Mouse (Mus musculus) frontal cortex, adult 2 months (tissue): ENCODE results near the gene Mvd. TPM values are rescaled to one million over a fixed set of nuclear protein-coding genes. Genes with fewer than 3 reads are reported as not detected.

Experiments
- DNase-seq, 2 experiments: peaks; one replicate each; pipeline ENCODE4 v3.0.0; 2022; ENCODE audit warnings: low spot score in 1 of 2; ENCODE audit errors: extremely low spot score in 1 of 2
- polyA plus RNA-seq: library from polyadenylated mRNA; depleted of rRNA; stranded (reverse); fragments of >200 nt; gene quantifications from 2 replicates; pipeline ENCODE4 v1.2.3, GENCODE M21; 2012; rRNA removed

Mvd gene
- polyA plus RNA-seq, result 31.2 and 35.9 TPM in 2 replicates

DNA sequence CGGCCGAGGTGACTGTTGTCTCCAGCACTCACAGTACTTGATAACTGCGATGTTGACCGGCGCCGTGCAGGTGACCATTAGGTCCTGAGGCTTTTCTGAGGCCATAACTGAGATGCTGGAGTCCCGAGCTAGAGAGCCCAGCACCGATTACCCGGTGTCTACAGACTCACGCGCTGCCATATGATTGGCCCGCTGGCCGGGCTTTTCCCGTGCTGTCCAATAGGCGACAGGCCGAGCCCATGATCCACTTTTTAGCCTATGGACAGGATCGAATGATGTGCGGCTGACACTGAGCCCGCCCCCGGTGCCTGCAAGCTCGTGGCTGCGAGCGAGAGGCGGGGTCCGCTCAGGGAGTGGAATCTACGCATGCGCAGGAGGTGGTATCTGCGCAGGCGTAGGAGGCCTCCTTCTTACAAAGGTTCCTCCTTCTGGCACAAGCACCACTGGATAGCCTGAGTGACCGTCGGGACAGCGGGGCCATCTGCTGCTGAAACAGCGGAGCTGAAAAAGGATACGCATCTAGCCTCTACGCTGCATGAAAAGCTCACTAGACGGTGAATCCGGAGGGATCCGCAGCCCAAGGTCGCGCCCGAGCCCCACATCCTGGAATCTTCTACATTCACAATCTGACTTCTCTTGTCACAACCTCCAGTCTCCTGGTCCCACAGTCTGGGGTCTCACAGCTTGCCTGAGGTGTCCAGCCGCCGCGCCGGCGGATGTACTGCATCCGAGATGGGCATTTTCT lies at the start of gene Mvd:
TSS of gene Mvd (minus strand) at position 161 of the 745 bp plus-strand sequence.
- DNase-seq, result peak; percentile 99

DNA sequence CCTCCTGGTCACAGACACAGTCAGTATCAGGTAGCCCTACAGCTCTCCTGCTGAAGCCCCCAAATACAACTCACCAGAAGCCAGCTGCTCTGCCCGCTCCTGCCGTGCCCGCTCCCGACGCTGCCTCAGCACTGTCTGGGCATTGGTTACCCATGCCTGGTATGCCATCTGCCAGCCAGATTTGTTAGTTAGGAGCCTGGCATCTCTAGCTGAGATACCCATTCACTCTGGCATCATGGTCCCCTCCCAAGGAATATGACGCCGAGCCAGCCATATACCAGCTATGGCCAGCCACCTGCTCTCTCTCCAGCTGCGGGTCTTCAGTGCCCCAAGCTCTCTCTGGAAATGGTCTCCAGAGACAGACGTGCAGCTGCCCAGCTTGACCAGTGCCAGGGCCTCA lies 45.2 kb upstream of the Mvd start:
- DNase-seq, result no peak

DNA sequence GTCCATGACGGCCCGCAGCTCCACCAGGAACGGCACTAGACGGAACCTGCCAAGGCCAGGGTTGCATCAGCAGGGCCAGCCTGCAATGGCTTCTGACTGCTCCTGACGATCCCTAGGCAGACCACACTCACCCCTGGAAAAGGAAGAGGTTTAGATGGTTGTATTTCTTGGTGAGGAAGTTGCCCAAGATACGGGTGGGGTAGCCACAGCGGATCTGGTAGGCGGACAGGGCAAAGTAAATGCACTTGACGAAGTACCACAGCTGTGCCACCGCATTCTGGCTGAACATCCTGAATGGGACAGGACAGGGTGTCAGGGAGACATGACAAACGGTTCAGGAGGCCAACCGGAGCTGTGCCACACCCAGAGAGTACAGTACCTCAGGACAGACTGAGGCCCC lies 41.6 kb upstream of the Mvd start:
- DNase-seq, result no peak

DNA sequence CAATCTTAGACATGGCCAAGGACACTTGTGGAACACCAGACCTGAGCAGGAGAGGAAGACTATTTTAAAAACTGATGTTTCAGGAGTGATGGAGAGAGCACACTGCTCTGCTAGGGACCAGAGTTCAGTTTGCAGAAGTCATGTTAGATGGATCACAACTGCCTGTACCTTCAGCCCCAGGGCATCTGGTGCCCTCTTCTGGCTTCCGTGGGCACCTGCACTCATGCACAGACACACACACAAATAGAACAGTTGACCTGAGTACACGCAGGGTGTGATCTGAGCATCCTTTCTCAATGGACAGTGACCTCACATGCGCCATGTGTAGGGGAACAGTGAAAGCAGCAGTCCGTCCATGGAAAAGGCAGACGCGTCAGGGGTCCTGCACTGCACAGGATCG lies 40.7 kb upstream of the Mvd start:
- no peak for DNase-seq

DNA sequence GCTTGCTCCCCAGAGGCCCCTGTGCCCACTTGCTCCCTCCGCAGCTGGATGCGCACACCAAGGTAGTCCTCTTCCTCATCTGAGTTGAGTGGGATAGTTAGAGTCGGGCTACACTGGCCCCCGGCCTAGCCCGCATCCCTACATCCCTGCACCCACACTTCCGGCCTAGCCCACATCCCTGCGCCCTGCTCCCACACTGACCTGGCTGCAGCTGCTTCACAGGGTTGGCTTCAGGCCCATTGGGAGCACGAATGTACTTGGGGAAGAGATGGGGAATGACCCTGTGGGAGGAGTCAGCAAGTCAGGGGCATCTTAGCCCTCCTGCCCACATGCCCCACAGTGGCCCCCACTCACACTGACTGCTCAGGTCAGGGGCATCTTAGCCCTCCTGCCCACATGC lies 39.2 kb upstream of the Mvd start:
- DNase-seq, result no peak

DNA sequence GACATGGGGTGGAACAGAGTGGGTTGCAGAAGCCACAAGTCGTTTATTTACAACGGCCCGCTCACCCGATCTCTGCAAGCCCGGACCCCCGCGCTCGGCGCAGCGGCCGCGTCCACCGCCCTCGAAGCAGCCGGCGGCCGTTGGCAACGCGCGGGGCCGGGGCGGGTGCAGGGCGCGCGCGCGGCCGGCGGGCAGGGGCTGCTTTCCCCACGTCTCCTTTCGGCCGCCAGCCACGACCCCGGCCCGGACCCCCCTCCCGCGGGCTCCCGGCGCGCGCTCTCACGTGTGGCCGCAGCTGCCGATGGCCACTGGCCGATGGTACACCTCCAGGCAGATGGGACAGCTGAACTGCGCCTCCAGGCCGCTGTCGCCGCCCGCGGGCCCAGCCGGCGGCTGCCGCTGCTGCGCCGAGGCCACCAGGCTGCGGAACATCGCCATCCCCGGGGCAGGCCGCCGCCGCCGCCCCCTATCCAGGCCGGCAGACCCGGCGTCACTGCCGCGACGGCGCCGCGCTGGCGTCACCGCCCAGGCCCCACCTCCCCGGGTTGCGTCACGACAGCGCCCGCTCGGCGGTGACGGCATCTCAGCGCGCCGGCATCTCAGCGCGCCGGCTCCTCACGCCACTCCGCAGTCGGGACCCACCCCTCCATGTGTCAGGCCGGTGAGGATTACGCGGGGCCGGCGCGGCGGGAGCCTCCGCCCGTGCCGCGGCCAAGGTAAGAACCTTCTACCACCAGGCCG lies 32.5 kb upstream of the Mvd start, which contains the start of the genes Rnf166 and Ctu2:
TSS of gene Rnf166 (minus strand) at position 485 of the 741 bp plus-strand sequence.
TSS of gene Ctu2 (plus strand) at position 564 of the 741 bp plus-strand sequence.
- peak; percentile 64 to 93 for DNase-seq

DNA sequence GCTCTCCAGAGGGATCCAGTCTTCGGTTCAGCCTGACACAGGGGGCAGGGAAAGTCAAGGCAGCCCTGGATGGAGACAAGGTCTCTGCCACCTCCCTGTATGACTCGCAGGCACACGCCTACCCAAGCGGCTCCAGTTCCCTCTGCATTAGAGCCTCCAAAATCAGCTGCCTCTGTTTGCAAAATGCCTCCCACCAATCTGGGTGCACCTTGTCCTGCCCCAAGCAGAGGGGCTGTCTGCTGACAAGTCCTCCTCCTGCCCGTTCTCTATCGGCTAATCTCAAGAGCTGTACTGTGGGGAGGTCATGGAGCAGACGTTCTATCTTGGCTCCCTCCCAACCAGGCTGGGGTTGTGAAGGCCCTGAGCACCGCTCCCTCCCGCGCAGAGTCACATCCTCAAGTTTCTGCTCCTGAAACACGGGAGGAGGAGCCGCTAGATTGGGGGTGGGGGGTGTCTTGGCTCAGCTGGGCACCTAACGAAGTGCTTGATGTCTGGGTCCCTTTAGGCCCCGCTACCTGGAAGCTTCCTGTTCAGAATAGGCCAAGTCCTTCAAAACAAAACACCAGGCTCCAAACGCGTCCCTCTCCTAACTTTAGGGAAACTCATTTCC lies 31.8 kb upstream of the Mvd start:
- DNase-seq, result peak in 1 of 2 experiments; percentile 56

DNA sequence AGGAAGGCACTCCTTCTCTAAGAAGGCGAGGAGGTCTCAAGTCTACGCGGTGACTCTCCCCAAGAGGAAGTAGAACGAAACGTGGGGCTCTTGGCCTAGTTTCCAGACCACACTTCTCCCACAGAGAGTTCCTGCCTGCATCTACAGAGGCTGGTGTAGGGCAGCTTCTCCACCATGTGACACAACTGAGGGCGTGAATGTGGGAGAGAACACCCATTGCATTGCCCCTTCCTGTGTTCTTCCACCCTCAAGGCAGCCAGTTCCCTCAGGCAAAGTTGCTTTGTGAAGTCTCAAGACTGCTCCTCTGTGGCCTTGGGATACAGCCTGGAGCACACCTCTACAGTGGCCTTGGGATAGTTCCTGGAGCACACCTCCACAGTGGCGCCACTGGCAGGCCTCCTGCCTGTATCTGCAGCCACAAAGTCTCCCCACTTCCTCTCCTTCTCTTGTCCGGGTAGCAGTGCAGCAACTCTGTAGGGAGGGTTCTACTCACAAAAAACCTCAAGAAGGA lies 30.7 kb upstream of the Mvd start:
- no peak for DNase-seq

DNA sequence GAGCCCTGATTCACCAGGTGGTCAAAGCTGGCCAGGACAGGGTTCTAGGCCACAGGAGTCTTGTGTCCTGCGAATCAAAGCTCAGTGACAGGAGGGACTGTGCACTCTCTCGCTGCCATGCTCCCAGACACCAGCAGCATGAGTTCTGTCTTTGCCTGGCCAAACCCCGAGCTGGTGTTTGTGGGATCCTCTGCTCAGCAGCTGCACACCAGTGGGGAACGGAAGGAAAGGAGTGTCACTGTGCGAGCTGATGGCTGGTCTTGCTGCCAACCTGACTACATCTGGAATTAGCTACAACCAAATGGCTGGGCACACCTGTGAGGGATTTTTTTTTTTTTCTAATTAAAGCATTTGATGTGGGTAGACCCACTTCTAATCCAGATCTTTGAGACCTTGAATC lies 27.5 kb upstream of the Mvd start:
- DNase-seq, result no peak

DNA sequence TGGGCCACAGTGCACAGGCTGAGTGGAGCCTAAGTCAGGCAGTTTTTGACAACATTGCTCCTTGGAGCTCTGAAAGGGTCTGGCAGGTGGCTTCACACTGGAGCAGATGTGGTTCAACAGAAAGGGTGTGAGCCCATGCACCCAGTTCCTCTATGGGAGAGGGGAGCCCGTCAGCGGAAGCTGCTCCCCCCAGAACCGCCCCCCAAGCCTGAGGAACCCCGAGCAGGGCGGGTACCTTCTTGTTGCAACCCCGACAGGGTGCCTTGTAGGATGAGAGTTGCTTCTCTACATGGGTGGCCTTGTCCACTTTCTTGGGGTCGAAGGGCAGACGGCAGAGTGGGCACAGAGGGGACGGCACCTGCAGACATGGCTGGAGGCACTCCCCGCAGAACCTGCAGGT lies 26.7 kb upstream of the Mvd start:
- no peak for DNase-seq

DNA sequence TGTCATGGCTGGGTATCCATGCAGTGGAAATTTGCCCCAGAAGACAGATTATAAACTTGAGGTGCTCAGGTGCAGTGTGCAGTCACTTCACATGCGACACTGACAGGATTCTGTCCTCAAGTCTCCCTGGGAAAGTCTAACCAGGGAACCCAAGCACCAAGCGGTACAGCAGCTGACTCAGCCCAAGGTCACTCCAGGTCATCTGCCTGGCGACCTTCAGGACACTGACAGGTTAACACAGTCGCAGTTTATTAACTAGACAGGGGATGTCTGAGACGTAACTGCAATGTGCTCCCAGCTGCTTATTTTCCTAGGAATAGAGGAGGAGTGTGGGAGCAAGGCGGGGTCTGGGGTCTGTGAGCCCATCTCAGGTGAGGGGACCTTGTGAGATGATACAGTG lies 26.2 kb upstream of the Mvd start:
- no peak for DNase-seq

DNA sequence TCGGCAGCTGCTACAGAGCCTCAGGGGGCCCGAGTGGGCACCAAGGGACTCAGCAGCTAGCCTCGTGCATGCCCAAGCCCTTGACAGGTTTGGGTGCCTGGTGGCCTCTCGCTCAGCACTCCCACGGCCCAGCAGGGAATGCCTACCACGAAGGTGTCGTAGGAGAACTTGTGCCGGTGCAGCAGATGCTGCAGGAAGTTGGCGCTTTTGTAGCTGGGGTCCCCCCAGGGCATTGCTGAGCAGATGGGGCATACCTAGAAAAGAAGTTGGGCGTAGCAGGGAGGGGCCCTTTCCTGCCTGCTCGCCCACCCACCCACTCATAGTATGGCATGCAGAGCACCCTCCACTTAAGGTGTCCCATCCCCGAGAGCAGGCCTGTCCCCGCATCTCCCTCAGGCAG lies 24.6 kb upstream of the Mvd start:
- no peak for DNase-seq

DNA sequence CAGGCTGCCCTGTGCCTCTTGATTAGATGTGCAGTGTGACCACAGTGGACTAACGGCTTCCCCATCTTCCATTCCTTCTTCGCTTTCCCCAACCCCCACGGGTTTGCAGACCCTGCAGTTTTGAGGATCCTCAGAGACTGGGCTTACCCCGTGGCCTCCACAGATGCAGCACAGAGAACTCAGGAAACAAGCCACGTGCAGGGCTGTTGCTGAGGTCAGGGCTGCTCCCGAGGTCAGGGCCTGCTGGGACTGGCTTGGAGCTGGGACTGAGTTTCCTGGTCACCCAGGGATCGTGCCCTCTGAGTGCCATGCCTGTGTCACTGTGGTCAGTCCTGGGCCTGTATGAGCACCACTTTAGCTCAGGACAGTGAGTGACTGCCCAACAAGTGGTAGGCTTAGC lies 21.8 kb upstream of the Mvd start:
- no peak for DNase-seq

DNA sequence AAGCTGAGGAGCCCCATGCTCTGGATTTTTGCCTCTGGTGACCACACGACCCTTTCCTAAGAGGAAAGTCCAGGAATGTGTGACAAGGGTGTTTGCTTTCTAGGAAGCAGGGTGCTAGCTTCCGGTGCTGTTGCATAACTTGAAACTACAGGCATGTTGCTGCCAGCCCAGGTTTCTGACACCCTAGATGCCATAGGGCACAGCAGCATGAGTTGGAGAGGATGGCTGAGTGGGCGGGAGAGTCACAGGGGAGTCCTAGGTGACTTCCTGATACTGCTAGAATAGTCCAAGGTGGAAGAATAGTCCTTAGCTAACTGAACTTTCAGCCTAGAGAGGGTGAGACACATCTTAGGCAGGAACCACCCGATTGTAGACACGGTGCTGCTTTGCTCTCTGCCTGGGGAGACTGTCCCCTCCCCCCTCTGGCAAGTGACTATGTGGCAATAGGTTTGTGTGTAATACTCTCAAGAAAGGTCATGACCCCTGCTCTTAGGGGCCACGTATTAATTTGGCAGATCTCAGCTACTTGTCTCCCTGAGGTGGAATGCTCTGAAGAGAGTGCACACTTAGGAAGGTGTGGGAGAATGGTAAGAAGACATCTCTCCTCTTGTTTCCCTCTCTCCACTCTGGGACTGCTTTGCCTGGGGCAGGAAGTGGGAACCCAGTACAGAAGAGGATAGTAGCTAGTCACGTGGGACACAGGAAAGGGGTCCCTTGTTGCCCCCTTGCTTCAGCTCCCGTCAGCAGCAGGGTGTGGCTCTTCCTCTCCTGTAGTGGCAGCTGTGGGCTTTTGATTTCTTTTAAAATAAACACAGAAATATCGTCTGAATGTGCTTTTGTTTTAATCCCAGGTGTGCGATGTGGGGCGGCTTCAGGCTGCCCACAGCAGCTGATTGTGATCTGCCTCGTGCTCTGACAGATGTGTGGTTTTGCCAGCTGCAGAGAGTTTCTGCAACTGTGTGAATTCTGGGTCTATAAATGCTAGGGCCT lies 20.7 kb upstream of the Mvd start:
- DNase-seq, result no peak

DNA sequence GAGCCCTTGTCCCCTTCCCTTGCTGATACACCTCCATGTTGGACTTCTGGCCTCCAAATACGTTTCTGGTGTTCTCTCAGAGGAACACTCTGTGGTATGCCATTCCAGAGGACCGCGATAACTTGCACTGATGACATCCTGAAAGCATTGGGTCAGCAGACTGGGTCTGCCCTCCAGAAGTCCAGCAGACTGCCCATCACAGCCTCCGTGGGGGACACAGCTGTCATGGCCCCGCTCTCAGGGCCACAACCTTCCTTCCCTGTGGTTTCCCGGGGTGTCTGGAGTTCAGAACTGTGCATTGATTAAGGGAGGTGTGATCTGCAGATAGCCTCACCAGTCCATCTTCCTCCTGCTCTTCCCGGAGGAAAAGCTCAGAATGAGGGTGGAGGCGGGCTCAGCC lies 19.3 kb upstream of the Mvd start:
- no peak for DNase-seq

DNA sequence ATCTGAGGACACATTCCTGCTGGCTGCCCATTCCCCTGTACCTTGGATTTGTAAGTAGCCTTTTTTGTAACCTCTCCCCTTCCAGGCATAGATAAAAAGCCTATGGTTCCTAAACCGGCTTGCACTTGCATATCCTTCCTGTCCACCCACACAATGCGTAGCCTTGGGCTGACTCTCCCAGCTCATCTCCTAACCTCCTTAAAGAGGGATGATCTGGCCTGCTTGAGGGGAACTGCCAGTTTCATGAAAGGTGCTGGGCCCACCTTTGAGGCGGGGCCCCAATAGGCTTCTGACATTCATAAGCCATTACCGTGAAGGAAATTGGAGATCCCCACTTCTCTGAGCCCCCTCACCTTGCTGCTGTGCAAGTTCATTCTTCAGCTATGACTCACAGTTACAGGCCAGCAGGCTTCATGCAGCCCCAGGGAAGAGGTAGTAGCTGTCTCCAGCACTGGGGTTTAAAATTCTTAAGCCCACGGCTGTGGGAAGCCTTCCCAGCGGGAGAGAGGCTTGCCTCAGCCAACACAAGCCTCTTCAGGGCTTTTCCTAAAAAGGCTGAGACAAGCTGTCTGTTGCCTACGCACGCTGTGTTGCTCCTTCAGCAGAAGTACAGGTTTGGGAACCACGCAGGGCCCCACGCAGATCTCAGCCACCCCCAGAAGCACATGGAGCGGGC lies 18.4 kb upstream of the Mvd start:
- DNase-seq, result peak; percentile 80 to 86

DNA sequence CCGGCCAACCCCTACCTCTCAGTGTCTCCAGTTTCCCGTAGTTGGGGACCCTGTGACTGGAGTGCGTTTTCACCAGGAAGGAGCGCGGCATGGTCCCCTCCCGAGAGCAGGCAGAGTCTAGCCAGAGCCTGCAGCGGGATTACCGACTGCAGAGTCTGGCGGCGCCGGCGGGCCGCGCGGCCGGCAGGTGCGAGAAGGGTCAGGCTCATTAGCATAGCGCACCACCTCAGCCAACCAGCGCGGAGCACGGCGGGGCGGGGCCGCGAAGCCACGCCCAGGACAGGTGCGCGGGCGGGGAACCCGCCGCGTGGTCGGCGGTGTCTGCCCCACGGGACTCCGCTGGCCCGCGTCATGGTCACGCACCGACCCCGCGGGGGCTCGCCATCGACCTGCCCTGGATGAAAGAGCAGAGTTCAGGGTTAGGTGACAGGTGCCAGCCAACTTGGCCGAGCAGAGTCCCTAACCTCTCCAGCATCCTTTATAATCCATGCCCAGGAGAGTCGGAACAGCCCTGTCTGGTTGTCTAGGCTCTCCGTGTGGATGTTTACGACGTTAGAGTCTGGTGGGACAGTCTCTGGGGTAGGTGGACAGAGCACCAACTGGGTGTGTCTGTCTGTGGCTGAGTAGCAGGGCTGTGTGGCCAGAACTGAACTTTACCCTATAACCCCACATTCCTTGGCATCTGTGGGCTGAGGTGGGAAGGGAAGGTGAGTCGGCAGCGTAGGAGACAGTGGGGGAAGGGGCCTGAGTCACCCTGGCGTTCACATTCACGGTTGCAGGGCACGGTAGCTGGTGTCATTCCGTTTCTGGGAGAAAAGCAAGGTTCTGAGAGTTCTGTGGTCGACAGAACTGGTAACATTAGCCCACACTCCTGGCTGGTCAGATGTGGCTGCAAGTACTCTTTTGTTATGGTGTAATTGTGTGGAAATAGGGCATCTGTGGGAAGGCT lies 17.6 kb upstream of the Mvd start, which contains the start of gene Snai3:
TSS of gene Snai3 (minus strand) at position 210 of the 949 bp plus-strand sequence.
- DNase-seq, result no peak

DNA sequence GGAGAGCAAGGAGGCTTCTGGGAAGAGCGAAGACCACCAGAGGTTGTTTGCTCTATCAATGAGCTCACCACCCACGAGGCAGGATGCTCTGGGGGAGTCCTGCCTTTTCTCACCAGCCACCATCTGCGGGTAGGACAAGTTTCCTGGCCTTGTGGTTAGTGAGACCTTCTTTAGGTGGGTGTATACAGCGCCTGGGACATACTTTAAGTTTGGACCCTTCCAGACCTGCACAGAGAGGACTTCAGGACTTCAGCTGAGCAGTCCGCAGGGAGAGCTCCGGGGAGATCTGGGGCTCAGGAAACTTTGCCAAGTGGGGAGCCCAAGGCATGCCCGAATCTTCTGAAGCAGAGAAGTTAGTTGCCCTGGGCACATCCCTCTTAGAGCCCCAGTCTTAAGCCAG lies 16.8 kb upstream of the Mvd start:
- DNase-seq, result no peak
